Mouse (Mus musculus): ENCODE data around the gene Dennd1a.

Dennd1a gene

DNA sequence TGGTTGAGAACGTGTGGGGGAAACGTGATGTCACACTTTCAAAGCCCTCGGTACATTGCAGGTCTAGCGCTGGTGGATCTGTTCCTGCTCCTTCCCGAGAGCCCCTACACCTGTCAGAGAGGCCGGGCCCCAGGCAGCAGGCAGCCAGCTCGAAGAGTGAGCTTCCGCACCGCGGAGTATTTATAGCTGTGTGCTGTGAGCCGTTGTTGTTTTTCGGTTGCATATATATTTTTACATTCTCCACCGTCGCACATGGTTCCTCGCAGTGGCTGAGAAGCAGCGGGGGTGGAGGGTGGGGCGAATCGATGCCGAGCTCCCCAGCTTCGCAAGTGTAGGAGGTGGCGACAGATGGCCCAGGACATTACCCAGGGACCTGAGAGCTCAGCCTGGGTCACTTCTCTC is 522.1 kb downstream of the Dennd1a start:
- peak; percentile 77 for DNase-seq

DNA sequence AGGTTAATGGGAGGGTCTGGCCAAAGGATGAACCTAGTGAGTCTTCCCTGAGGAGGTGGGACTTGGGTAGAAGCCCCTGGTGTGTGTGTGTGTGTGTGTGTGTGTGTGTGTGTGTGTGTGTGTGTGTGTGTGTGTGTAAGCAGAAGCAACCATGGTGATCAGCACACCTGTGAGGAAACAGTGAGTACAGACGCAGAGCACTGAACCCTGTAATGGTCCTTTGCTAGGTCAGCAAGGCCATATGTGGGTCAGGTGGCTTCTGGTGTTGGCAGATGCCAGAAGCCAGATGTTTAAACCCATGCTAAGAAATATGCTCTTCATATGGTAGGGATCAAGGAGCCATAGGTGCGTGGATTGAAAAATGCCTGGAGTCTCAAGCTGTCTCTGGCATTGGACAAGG is 522.7 kb downstream of the Dennd1a start:
- no peak for DNase-seq

DNA sequence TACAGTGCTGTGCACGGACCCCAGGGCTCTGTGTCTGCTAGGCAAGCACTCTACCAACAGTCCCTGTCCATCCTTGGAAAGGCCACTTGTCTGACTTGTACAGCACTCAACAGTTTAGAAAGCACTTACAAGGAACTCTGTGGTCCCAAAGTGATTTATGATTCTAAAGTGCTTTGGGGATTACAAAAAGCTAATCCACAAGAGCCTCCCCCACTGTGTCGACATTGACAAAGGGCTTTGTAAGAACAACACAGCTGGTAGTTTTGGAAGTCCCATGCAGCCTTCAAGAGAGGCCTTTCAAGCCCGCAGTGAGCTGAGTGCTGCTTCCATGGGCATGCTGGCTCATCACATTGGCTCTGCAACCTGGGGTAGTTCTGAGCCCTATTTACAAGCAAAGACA is 523.6 kb downstream of the Dennd1a start:
- DNase-seq = no peak

GRCm38 (mm10) chr2:37760633-37761032 is 526.6 kb downstream of the Dennd1a start:
- DNase-seq = peak; percentile 34

- DNase-seq = no peak
These were observed 528.7 kb downstream of the Dennd1a start for GRCm38 (mm10) chr2:37758343-37759015.

DNA sequence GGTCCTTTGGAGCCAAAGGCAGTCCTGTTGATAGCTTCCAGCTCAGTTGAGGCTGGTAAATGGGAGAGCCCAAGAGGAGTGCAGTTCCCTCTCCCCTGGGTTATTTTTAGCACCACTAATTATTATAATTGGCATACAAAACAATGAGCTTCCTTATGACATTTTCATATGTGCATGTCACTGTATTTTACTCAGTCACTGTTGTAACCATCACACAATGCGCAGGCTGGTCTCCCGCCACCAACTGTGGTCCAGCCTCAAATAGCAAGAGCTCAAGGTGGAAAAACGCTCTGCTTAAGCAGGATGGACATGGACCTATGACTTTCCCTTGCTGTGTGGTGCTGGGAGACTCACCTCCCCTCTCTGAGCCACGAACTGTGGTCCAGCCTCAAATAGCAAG is 529.4 kb downstream of the Dennd1a start:
- DNase-seq = no peak

DNA sequence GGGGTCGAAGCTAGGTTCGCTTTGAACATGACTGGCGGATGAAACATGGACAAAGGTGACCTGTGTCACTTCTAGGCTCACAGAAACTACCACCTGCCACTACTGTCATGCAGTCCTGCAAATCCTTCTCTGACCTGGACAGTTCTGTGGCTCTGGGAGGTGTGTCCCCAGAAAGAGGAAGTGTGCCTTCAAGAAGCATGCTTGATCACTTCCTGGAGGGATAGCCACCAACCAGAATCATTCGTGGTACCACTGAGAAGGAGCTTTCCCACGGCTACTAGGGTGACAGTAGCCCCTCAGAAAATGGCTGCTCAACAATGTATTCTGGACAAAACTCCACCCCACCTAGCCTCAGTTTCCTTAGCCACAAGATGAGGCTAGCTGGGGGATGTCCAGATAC is 530.2 kb downstream of the Dennd1a start:
- DNase-seq = no peak

- DNase-seq = no peak
These were observed 530.8 kb downstream of the Dennd1a start for GRCm38 (mm10) chr2:37756220-37756930.

- DNase-seq = no peak
These were observed 536.1 kb downstream of the Dennd1a start for GRCm38 (mm10) chr2:37751114-37751513.

GRCm38 (mm10) chr2:37749323-37749722 is 537.9 kb downstream of the Dennd1a start:
- no peak for DNase-seq

Measured in thymus, postnatal 25 days (tissue).